Mouse (Mus musculus): Measurements from ENCODE around the gene Rs1. TPM values are rescaled to one million over a fixed set of nuclear protein-coding genes. Genes with fewer than 3 reads are reported as not detected.
"Not testable (repeated sequence)": the region's sequence is repeated elsewhere in the genome, so short reads cannot be mapped to it uniquely, and the experiment has no call there.

The Rs1 gene
- 0.06 TPM in 1 of 2 replicates, not detected in the other for polyA plus RNA-seq (2014; fragmentation: Nextera tagmentation; extraction: Ambion mirVana)

- DNase-seq (ENCODE audit: low spot score) (no peak), ATAC-seq (no peak)
- H3K27ac ChIP-seq (ENCODE audit: low read depth, low read length): no peak within 1 kb of the TSS
- no peaks in the 10 kb centered on the region for H3K36me3 ChIP-seq (ENCODE audit: control insufficient read depth, insufficient read depth, low read length)
- peak within 1 kb of the TSS; percentile 39 for H3K4me2 ChIP-seq (ENCODE audit: low read length)
- H3K9ac ChIP-seq (ENCODE audit: low read length): no peak within 1 kb of the TSS
- no peaks in the 10 kb centered on the region for H3K9me3 ChIP-seq (replicated peaks; ENCODE audit: control insufficient read depth, low read length)
- H3K4me1 ChIP-seq (ENCODE audit: control insufficient read depth, insufficient read depth, low read length): no peaks in the 10 kb centered on the region
- no peaks in the 10 kb centered on the region; the same call in 1 of the 2 replicates for H3K27me3 ChIP-seq (replicated peaks; ENCODE audit: control insufficient read depth, insufficient read depth, low read length)
- peak within 1 kb of the TSS; percentile 39; the same call in 1 of the 2 replicates for H3K4me3 ChIP-seq (ENCODE audit: low read depth, low read length)
- 89% methylated on average over 2 of the region's 2 CpGs for WGBS
Measured at GRCm38 (mm10) chrX:160767713-160768112, at the start of gene Rs1. TSS of gene Rs1 (plus strand) at chrX:160768013.

GRCm38 (mm10) chrX:160735650-160736049 is 32.2 kb upstream of the Rs1 start, which contains the start of gene Ppef1:
TSS of gene Ppef1 (minus strand) at chrX:160735765.
- Histone ChIP-seq H3K27me3 (replicated peaks; ENCODE audit: control insufficient read depth, insufficient read depth, low read length) (no peaks in the 10 kb centered on the region; the same call in 1 of the 2 replicates), H3K4me2 (ENCODE audit: low read length) (no peak within 1 kb of the TSS), H3K4me1 (ENCODE audit: control insufficient read depth, insufficient read depth, low read length) (no peaks in the 10 kb centered on the region), H3K4me3 (ENCODE audit: low read depth, low read length) (no peak within 1 kb of the TSS), H3K9ac (ENCODE audit: low read length) (no peak within 1 kb of the TSS), H3K9me3 (replicated peaks; ENCODE audit: control insufficient read depth, low read length) (no peaks in the 10 kb centered on the region), H3K27ac (ENCODE audit: low read depth, low read length) (no peak within 1 kb of the TSS), H3K36me3 (ENCODE audit: control insufficient read depth, insufficient read depth, low read length) (no peaks in the 10 kb centered on the region)
- DNase-seq (ENCODE audit: low spot score): no peak
- WGBS: 79% methylated on average over 5 of the region's 5 CpGs
- ATAC-seq: no peak

GRCm38 (mm10) chrX:160745399-160745798 is 22.4 kb upstream of the Rs1 start:
- no peak for DNase-seq (ENCODE audit: low spot score)
- WGBS: 100% methylated on average over 1 of the region's 1 CpGs

GRCm38 (mm10) chrX:160748653-160749052 is 19.2 kb upstream of the Rs1 start:
- Histone ChIP-seq H3K4me3 (ENCODE audit: low read depth, low read length) (no peak overlapping the region), H3K27me3 (replicated peaks; ENCODE audit: control insufficient read depth, insufficient read depth, low read length) (no peaks in the 10 kb centered on the region)

More at GRCm38 (mm10) chrX:160745399-160745798, 22.4 kb upstream of the Rs1 start:
- Histone ChIP-seq H3K27ac (ENCODE audit: low read depth, low read length) (no peak overlapping the region), H3K9me3 (replicated peaks; ENCODE audit: control insufficient read depth, low read length) (no peaks in the 10 kb centered on the region), H3K9ac (ENCODE audit: low read length) (no peak overlapping the region), H3K4me1 (ENCODE audit: control insufficient read depth, insufficient read depth, low read length) (no peaks in the 10 kb centered on the region), H3K36me3 (ENCODE audit: control insufficient read depth, insufficient read depth, low read length) (no peaks in the 10 kb centered on the region), H3K4me2 (ENCODE audit: low read length) (no peak overlapping the region), H3K4me3 (ENCODE audit: low read depth, low read length) (no peak overlapping the region), H3K27me3 (replicated peaks; ENCODE audit: control insufficient read depth, insufficient read depth, low read length) (no peaks in the 10 kb centered on the region)
- no peak for ATAC-seq

DNA sequence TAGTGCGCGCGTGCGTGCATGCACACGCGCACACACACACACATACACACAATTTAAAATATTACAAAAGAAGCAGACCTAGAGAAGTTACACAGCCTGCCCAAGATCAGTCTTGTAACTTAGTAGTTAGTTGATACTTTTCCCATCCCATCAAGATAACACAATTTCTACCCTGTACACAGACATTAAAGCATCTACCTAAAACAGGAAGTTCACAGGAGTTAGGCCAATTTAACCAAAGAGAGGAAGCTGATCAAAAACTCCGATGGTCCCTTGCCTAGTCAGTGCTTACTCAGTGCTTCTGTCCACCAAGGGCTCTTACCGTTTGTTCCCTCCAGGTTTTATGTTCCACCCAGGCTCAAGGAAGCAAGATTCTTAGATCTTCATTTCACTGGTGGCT is 17.0 kb upstream of the Rs1 start:
- no peak for DNase-seq (ENCODE audit: low spot score)
- H3K9me3 ChIP-seq (replicated peaks; ENCODE audit: control insufficient read depth, low read length): no peaks in the 10 kb centered on the region
- H3K9ac ChIP-seq (ENCODE audit: low read length): no peak overlapping the region
- no peak overlapping the region for H3K4me2 ChIP-seq (ENCODE audit: low read length)
- H3K27ac ChIP-seq (ENCODE audit: low read depth, low read length): no peak overlapping the region
- ATAC-seq: no peak
- H3K4me1 ChIP-seq (ENCODE audit: control insufficient read depth, insufficient read depth, low read length): no peaks in the 10 kb centered on the region
- H3K4me3 ChIP-seq (ENCODE audit: low read depth, low read length): no peak overlapping the region
- WGBS: 95% methylated on average over 8 of the region's 8 CpGs
- no peaks in the 10 kb centered on the region for H3K36me3 ChIP-seq (ENCODE audit: control insufficient read depth, insufficient read depth, low read length)
- no peaks in the 10 kb centered on the region for H3K27me3 ChIP-seq (replicated peaks; ENCODE audit: control insufficient read depth, insufficient read depth, low read length)

More at GRCm38 (mm10) chrX:160748653-160749052, 19.2 kb upstream of the Rs1 start:
- H3K27ac ChIP-seq (ENCODE audit: low read depth, low read length): no peak overlapping the region
- H3K9me3 ChIP-seq (replicated peaks; ENCODE audit: control insufficient read depth, low read length): no peaks in the 10 kb centered on the region
- DNase-seq (ENCODE audit: low spot score) (no peak), ATAC-seq (no peak)
- no peaks in the 10 kb centered on the region for H3K36me3 ChIP-seq (ENCODE audit: control insufficient read depth, insufficient read depth, low read length)
- H3K4me1 ChIP-seq (ENCODE audit: control insufficient read depth, insufficient read depth, low read length): no peaks in the 10 kb centered on the region
- WGBS: 89% methylated on average over 1 of the region's 1 CpGs
- no peak overlapping the region for H3K4me2 ChIP-seq (ENCODE audit: low read length)
- H3K9ac ChIP-seq (ENCODE audit: low read length): no peak overlapping the region

GRCm38 (mm10) chrX:160765389-160766232 is 2.2 kb upstream of the Rs1 start:
- Histone ChIP-seq H3K4me3 (ENCODE audit: low read depth, low read length) (peak overlapping the region; percentile 39), H3K9me3 (replicated peaks; ENCODE audit: control insufficient read depth, low read length) (no peaks in the 10 kb centered on the region), H3K36me3 (ENCODE audit: control insufficient read depth, insufficient read depth, low read length) (no peaks in the 10 kb centered on the region), H3K27me3 (replicated peaks; ENCODE audit: control insufficient read depth, insufficient read depth, low read length) (no peaks in the 10 kb centered on the region; the same call in 1 of the 2 replicates), H3K9ac (ENCODE audit: low read length) (0 out of 2 replicates have a peak overlapping the region, but pooled peaks have one; percentile 32), H3K27ac (ENCODE audit: low read depth, low read length) (no peak overlapping the region), H3K4me2 (ENCODE audit: low read length) (peak overlapping the region; percentile 42), H3K4me1 (ENCODE audit: control insufficient read depth, insufficient read depth, low read length) (no peaks in the 10 kb centered on the region)
- DNase-seq (ENCODE audit: low spot score): peak; percentile 88
- WGBS: 36% methylated on average over 30 of the region's 30 CpGs
- ATAC-seq: peak; percentile 97

DNA sequence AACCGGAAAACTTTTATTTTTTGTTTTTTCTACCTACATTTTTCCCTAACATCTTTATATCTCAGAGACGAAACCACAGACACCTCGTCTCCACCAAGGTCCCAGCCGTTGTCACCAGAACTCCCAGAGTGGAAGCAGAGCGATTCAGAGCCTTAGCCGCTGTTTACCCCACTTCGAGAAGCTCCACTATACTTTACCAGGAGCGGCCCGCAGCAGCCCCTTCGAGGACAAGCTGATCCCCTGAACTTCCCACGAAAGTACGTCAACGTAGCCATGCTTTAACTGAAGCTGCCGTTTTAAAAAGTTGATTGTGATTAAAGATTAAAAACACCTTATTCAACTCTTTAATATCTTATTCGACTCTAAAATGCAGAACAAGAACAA is 1.6 kb upstream of the Rs1 start:
- ATAC-seq (peak; percentile 90), DNase-seq (ENCODE audit: low spot score) (no peak)
- Histone ChIP-seq H3K9ac (ENCODE audit: low read length) (no peak overlapping the region), H3K36me3 (ENCODE audit: control insufficient read depth, insufficient read depth, low read length) (no peaks in the 10 kb centered on the region), H3K4me2 (ENCODE audit: low read length) (peak overlapping the region; percentile 39), H3K9me3 (replicated peaks; ENCODE audit: control insufficient read depth, low read length) (no peaks in the 10 kb centered on the region), H3K4me1 (ENCODE audit: control insufficient read depth, insufficient read depth, low read length) (no peaks in the 10 kb centered on the region), H3K4me3 (ENCODE audit: low read depth, low read length) (peak overlapping the region; percentile 39), H3K27ac (ENCODE audit: low read depth, low read length) (no peak overlapping the region), H3K27me3 (replicated peaks; ENCODE audit: control insufficient read depth, insufficient read depth, low read length) (no peaks in the 10 kb centered on the region; the same call in 1 of the 2 replicates)
- 40% methylated on average over 15 of the region's 15 CpGs for WGBS

DNA sequence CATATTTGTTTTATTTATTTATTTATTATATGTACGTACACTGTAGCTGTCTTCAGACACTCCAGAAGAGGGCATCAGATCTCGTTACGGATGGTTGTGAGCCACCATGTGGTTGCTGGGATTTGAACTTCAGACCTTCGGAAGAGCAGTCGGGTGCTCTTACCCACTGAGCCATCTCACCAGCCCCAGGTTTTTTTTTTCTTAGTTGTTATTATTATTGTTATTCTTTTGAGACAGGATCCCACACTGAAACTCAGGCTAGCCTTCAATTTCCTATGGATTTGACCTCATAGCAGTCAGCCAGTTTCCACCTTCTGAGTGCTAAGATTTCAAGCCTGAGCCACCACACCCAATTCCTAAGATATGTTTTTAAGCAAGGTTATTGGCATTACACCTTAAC is 1.8 kb downstream of the Rs1 start:
- WGBS: 88% methylated on average over 5 of the region's 5 CpGs
- H3K27ac ChIP-seq (ENCODE audit: low read depth, low read length); H3K36me3 ChIP-seq (ENCODE audit: control insufficient read depth, insufficient read depth, low read length); H3K4me3 ChIP-seq (ENCODE audit: low read depth, low read length); ATAC-seq; DNase-seq (ENCODE audit: low spot score); H3K27me3 ChIP-seq (replicated peaks; ENCODE audit: control insufficient read depth, insufficient read depth, low read length); H3K9me3 ChIP-seq (replicated peaks; ENCODE audit: control insufficient read depth, low read length); H3K4me1 ChIP-seq (ENCODE audit: control insufficient read depth, insufficient read depth, low read length); H3K9ac ChIP-seq (ENCODE audit: low read length); H3K4me2 ChIP-seq (ENCODE audit: low read length): not testable (repeated sequence)

DNA sequence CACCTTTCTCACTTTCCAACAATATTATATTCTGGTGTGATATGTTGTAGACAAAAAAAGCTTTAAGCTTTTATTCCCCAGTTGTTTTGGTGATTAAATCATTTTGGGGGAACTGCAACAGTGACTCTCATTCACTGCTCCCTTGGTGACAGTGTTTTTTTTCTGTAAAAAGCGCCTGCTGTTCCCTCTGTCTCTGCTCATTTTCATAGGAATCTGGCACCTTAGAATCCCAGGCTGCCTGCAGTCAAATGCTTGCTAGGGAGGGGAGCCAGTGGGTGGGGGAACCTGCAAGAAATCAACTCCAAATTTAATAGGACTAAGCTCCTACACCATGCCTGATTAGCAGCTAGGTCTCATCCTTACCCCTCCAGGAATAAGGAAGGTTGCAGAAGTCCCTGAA is 5.2 kb downstream of the Rs1 start:
- Histone ChIP-seq H3K4me3 (ENCODE audit: low read depth, low read length) (no peak overlapping the region), H3K4me2 (ENCODE audit: low read length) (no peak overlapping the region), H3K9me3 (replicated peaks; ENCODE audit: control insufficient read depth, low read length) (no peaks in the 10 kb centered on the region), H3K36me3 (ENCODE audit: control insufficient read depth, insufficient read depth, low read length) (no peaks in the 10 kb centered on the region), H3K9ac (ENCODE audit: low read length) (no peak overlapping the region), H3K4me1 (ENCODE audit: control insufficient read depth, insufficient read depth, low read length) (no peaks in the 10 kb centered on the region), H3K27ac (ENCODE audit: low read depth, low read length) (no peak overlapping the region; the same call in 1 of the 2 replicates), H3K27me3 (replicated peaks; ENCODE audit: control insufficient read depth, insufficient read depth, low read length) (no peaks in the 10 kb centered on the region)
- WGBS: 38% methylated on average over 1 of the region's 1 CpGs
- peak; percentile 41 for DNase-seq (ENCODE audit: low spot score)
- peak; percentile 54; the same call in 1 of the 2 replicates for ATAC-seq

Measured in forebrain, embryonic 14.5 days (tissue).